Mouse (Mus musculus) yolk sac, embryonic 10.5 days (tissue): ENCODE data around the gene Drosha.
"Not testable (repeated sequence)": the region's sequence is repeated elsewhere in the genome, so short reads cannot be mapped to it uniquely, and the experiment has no call there.

Source experiments
- DNase-seq: peaks from one replicate; pipeline ENCODE4 v3.0.0-alpha.2; 2017; ENCODE audit warnings: low spot score

Drosha gene

DNA sequence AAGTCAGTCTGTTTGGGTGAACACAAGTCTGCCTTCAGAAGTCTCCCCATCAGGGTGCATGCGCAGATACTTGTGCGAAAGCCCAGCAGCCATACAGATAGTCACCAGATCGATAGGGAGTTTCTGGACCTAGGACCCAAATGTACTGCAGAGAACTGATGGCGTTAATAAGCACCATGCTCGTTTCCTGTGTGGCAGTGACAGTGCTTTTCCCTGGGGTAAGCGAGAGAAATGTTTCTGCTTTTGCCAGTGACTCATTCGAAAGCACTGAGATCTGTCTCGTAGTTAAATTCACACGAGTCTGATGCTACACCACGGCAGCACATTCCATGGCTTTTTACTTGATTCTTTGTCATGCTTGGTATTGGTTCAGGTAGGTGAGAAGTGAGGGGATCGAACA is 60.7 kb downstream of the Drosha start:
- DNase-seq, result no peak

DNA sequence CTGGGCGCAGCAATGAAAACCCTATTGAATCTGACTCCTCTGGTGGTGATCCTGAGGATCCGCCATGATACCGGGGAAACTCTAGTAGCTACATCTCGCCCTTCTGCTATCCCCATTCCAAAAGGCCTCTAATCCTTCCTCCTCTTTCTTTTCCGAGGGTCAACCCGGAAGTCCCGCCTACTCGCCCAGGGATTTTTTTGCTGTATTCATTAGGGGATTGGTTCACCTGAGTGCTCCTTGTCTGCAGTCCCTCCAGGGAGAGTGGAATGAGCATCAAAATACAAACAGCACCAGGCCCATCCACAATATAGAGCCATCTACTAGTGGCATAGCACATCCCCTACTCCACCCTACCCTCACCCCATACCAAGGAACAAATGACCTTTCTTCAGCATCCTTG is 62.6 kb downstream of the Drosha start:
- no peak for DNase-seq

DNA sequence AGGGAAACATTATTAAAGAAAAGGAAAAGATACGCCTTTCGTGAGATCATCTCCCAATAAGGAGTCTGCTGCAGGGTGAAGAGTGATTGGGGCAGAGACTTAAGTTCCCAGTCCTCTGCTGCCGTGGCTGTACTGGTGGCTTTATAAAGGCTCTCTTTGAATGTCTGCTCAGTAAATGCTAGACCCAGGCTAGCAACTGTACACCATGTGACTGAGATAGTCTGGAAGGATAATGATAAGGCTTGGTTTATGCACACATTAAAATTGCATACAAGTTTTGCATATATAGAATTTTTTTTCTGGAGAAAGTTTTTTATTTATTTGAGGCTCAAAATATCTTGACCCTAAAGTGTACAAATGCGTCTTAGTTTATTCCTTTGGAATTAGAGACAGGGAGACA is 63.7 kb downstream of the Drosha start:
- no peak for DNase-seq

DNA sequence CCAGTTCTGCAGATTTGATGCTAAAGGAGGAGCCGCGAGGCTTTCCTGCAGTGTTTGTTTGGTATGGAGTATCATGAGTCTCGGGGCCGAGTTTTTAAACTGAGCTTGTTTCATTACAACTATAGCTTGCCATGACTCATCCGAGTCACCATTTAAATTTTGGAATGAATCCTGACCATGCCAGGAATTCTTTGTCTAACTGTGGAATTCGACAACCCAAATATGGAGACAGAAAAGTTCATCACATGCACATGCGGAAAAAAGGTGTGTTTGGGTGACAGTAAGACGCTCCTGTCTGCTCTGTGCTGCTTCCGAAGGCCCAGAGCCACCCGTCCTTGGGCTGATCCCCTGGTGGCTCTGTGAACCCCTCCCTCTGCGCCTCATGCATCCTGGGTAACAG is 65.3 kb downstream of the Drosha start:
- no peak for DNase-seq

DNA sequence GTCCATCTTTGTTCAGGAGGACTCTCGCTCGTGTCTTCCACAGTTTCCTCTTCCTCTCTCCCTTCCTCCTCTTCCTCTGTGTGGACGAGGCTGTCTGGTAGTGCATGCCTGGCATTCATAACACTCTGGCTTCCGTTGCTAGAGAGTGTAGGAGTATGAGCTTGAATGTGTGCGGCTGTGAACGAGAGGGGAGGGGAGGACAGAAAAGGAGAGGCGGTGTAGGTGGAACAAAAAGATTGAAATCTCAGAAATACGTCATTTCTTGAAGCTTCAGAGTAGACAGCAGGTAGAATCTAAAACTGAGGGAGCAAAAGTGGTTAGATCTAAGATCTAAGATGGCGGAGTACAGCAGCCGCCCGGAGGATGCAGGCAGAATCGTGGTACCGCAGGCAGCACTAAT is 70.8 kb downstream of the Drosha start:
- no peak for DNase-seq

DNA sequence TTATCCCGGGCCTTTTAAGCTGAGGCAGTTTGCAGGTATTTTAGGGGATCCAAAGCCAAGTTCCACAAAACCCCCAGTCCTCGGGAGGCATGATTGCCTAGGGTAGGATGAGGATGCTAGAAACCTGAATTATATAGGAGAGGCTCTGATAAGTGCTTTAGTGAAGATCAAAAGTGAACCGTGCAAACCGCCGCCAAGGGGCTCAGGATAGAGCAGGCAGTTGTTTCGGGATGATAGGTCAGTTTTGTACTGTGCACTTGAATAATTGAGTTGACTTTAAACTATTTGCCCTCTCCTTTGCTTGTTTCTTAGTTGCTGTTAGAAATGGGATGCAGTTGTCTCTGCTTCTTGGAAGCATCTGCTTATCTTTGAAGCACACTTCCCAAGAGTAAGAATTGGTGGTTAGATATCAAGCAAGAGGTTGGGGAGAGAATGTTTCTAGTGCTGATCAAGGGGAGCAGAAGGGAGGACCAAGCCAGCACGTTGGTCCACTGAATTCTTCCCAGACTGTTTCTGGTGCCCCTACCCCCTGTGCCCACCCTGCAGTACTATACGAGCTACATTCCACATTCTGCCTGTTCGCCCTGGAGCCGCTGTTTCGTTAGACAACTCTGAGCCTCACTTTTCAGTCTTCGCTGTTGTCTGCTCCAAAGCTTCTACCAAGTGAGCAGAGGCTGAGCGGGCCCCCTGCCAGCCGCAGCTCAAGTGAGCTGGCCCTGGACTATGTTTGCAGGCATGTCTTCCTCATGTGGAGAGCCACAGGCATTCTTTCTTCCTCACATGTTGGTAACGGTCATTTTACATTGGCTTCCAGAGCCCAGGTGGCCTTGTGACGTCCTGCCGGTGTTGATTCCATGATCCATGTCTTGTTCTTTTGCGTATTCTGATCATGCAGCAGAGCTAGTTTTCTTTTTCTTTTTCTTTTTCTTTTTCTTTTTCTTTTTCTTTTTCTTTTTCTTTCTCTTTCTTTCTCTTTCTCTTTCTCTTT is 71.7 kb downstream of the Drosha start:
- no peak for DNase-seq

DNA sequence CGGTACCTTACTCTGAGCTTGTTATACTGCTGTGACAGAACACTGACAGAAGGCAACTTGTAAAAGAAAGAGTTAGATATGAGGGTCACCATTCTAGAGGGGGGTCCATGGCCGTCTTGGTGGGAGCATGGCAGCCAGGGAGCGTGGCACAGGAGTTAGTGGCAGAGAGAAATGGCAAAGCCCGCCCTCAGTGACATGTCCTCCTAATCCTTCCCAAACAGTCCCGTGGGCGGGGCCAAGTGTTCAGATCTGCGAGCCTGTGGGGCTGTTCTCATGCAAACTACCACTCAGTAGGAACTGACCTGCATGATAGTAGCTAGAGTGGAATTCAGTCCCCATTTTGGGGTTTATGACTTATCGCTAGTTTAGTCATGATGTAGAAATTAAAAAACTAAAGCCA is 73.2 kb downstream of the Drosha start:
- no peak for DNase-seq

DNA sequence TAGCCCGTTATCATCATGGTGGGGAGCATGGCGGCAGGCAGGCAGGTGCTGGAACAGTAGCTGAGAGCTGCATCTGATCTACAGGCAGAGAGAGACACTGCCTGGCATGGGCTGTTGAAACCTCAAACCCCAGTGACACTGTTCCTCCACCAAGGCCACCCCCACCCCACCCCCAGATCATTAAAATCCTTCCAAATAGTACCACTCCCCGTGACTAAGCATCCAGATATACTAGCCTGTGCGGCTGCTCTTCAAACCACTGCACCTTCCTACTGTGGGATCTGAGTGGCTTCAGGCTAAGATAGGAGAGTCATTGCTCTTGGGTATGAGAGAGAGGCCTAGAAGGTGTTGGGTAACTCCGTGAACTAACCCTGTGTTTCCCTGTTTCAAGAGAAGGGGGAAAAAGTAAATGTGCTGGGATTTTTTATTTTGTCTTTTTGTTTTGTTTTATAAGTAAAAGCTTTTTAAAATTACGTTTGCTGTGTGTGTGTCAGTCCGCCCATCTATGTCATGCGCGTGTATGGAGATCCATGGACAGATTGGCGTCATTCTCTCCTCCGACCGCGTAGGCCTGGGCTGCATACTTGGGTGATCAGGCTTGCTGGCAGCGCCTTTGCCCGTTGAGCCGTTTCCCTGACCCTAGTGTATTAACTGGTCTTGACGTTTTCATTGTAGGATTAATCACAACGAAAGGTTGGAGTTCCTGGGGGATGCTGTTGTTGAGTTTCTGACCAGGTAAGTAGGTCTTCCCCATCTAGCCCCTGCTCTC is 76.0 kb downstream of the Drosha start:
- DNase-seq, result no peak

DNA sequence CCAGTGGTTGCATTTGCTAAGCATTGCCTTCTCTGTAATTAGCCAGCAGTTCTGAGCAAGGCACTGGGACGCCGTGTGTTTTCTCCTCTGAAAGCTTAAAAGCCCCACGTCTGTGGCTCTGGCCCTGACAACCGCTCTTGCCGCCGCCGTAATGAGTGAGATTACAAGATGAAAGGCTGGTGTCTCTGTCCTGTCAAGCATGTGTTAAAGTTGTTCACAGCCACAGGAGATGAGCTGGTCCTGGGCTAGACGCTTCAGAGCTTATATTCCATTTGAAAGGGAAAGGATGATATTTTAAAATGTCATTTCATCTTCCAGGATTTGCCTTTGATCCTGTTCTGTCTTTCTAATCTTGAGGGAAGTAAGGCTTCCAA is 76.6 kb downstream of the Drosha start:
- no peak for DNase-seq

DNA sequence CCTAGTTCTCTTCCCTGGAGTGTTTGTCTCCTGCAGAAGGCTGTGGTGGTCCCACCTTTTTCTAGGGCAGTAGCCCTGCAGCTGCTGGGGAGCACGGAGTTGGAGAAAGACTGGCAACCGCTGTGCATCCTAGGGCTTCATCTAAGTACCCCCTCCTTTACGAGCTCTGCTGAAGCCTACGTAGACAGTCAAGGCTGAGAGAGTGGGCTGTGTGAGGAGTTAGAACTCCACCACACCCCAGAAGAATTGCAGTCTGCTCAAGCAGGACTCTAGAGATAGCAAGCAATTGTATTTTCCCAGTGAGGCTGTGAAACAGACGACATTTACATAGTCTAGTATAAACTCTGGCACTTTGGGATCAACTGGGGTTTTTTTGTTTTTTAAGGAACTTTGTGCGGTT is 79.8 kb downstream of the Drosha start:
- DNase-seq, result no peak

DNA sequence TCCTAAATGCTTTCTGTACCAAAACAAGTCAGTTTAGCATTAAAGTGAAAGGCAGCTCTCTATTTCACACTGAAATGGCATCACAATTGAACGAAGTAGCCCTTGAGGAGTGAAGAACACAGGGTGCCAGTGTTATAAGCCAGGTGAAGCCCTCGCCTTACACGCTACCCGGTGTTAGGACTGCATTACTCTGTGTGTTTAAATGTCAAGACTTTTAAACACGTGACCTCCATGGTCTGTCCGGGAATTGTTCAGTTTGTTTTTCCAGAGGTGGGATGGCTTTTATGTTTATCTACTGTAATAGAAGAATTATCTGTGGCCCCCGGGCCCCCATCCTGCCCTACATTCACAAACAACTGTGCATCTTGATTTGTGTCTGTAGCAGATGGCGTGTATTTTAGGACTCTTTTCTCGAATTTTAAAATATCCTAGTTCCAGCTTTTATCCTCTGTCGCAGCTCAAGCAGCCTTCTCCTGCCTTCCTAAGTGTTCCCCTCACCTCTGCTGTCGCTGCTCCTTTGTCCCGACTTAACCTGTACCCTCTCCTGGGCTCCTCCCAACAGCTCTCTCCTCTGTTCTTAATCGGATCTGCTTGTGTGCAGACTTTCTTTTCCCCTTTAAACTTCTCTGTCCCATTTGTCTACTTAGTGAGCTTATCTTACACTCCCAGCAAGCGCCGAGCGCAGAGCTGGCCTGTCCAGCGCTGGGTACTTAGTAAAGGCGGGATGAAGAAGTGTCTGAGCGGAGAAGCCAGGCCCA is 83.5 kb downstream of the Drosha start:
- DNase-seq, result no peak

DNA sequence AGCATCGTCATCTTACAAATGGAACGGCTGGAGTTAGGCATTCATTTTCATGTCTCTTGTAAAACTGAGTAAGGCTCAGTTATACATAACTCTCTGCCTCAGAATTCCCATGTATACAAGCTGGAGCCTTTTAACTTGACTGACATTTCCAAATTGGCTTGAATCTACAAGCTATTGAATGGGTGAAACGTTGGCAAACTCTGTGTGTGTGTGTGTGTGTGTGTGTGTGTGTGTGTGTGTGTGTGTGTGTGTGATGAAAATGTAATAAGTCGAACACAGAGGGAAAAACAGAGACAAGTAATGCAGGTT is 84.1 kb downstream of the Drosha start:
- no peak for DNase-seq

DNA sequence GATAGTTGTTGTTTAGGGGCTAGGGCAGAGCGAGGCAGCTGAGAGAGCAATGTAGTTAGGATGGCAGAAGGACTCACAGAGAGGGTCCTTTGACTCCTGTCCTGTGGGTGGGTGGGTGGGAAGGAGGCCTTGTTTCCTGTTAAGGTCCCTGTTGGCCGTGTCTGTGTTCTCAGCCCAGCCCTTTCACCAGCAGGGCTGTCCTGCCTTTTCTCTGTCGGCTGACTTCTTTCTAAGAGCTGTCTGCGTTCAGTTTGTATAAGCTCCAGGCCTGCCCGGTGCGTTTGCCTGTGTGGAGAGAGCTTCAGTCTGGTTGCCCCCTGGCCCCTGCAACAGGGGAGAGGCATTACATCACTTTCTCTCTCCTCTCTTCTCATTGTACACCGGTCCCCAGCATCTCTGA is 84.6 kb downstream of the Drosha start:
- no peak for DNase-seq

DNA sequence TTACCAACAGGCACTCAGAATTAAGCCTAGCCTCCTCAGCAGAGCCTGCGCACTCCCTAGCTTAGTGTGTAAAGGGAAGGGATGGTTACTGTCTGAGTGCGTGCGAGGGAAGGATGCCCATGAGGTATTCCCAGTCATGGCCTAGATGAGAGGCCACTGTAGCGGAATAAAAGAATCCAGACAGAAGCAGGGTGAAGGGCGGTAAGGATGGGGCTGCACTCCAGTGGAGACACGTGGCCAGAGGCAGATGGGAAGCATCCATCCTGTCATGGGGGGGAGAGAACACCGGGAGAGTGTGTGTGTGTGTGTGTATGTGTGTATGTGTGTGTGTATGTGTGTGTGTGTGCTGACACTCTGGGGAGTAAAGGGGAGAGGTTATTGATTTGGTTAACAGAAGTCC is 86.5 kb downstream of the Drosha start:
- DNase-seq, result no peak

DNA sequence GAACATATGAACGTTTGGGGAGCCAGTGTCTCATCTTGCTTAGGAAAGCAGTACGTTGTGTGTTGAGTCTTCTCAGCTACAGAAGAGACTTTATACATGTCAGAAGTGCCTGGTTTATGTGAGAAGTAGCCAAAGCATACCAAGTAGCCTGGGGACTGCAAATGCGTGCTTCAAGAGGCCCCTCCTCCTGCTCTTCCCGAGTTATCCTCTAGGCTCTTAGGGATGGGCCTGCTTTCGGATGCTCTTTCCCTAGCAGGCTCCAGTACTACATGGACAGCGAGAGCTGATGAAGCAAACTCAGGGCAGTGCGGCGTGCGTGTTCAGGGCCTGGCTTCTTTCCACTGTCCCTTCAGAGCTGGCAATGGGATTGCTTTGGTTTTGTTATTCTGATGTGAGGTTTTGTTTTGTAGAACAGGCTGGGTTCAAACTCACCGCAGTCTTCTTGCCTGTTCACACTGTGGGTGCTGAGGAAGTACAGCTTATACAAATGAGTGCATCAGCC is 91.8 kb downstream of the Drosha start:
- DNase-seq, result no peak

DNA sequence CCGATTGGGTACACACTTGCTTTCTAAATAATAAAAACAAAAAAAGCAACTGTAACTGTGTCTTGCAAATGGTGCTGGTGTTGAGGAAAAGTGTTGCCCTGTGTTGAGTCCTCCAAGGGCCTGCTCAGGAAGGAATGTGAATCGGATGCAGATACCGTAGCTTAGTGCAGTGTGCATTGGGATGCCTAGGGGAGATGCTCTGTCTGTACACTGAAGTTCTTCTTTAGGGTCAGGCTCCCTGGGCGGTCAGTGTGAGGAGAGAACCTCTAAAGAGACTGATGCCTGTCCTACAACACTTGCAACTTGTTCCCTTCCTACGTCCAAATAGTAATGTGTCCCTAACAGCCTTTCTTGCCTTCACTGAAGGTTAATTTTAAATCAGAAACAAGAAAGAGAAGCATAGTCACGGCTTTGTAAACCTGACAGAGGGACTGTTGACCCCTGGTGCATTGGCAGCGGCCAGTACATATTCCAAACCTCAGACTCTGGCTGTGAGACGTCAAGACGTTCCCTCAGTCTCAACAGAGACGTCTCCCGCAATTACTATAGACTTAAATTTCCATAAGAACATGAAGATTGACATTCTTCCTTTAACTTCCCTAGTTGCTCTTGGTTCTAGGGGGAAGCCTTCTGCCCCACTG is 94.8 kb downstream of the Drosha start:
- DNase-seq, result not testable (repeated sequence)

DNA sequence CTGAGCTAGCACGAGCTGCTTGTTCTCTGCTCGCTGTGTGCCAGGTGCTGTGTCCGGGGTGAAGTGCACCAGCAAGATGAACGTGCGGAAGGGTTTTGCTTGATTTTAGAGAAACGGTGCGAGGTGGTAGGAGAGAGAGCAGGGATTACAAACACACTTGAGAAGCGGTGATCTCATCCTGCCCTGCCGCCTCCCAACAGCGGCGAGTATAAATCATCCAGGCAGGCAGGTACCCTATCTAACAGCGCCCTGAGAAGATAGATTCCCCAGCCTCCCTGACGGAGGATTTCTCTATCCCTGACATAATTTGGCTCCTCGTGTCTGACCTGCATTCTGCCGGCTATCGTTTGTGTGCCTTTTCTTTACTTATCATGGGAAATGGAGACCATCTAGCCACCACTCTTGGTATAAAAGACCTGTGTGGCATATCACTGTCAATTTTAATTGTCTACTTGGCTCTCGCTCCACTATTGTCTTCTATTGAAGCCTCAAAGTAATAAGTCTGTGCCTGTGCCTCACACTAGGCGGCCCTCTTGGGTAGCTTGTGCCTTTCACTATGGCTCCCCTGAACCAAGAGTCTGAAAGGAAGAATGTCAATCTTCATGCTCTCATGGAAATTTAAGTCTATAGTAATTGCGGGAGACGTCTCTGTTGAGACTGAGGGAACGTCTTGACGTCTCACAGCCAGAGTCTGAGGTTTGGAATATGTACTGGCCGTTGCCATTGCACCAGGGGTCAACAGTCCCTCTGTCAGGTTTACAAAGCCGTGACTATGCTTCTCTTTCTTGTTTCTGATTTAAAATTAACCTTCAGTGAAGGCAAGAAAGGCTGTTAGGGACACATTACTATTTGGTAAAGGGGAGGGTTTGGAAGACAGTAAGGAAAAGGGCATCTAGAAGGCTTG is 95.6 kb downstream of the Drosha start:
- no peak for DNase-seq

DNA sequence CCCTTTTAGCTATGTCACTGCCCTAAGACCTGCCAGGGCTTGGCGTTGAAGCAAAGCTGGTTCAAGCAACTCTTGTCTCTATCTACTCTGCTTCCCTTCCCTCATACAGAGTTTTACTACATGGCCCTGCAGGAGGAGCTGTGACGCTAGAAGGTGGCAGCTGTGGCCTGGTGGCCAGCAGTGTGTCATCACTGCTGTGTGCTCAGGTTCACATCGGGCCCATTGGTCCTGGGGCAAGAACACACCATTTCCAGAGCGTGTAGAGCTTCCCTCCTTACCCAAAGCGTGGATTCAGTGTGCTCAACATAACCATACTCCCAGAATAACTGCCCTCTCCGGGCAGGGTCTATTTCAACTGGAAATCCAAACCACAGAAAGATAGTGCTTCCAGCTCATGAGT is 97.3 kb downstream of the Drosha start:
- no peak for DNase-seq

DNA sequence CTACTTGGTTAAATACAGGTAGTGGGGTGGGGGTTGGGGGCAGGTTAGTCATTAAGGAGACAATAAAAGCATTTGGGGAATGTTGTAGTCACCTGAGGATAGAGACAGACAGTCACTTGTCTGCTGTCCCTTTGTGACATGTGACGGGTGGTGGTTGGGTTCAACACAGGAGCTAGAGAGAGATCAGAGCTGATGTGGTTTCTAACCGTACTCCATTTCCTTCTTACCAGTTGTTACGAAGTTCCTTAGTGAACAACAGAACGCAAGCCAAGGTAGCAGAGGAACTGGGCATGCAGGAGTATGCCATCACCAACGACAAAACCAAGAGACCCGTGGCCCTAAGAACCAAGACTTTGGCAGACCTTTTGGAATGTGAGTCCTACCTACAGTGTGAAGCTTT is 99.2 kb downstream of the Drosha start:
- no peak for DNase-seq

DNA sequence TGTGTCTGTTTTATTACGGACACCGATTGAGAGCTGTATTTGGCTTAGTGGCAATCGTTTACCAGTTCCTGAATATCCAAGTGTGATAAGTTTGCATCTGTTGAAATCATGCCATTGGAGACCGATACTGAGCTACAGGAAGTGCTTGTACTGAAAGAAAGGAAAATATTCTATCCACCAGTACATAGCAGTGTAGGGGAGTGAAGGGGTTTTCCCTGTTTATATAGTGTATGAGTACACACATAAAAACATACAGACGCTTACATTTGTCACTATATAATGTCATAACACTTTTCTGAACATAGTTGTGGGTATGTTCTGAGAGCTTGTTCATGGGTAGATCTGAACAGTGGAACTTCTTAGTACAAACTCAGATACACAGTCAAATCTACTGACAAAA is 106.9 kb downstream of the Drosha start:
- no peak for DNase-seq

DNA sequence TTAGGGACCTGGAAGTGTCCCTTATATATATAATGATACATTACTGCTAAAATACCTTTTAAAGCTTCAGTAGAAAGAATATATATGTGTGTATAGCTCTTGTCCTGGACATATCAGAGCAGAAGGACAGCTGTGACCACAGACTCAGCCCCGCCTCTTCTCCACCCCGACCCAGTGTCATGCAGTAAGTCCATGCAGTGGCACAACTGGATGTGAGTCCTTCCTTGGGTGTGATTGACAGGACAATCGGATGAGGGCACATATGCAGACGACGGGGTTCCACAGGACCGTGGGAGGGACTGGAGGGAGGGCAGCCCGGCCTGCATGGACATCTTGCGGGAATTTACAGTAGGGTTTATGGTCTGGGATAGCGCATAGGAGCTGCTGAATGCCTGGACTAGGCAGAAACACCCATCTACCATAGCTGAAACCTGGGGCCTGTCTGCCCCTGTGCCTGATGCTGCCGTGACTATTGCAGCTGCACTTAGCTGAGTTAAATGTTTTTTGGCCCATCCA is 111.7 kb downstream of the Drosha start:
- DNase-seq, result no peak
